Mouse (Mus musculus) lung, postnatal 0 days (tissue): ENCODE measurements around the gene Mob3b. TPM values are rescaled to one million over a fixed set of nuclear protein-coding genes. Genes with fewer than 3 reads are reported as not detected.

ENCODE experiments used
- ATAC-seq: fragments of 200-750 bp; cut with Nextera tagmentation; 2 replicates; pipeline ENCODE4 v1.8.0; 2017; ENCODE audit warnings: moderate library complexity
- DNase-seq: peaks from one replicate; pipeline ENCODE4 v3.0.0-alpha.2; 2016; ENCODE audit warnings: low spot score
- H3K27ac ChIP-seq: fragments of 300-500 bp; sonication (generic); 2 replicates; pipeline ENCODE4 v1.5.1; 2014; ENCODE audit warnings: antibody characterized with exemption, mild to moderate bottlenecking, low read length, mixed read lengths
- H3K27me3 ChIP-seq: fragments of 300-500 bp; sonication (generic); replicated peaks from 2 replicates; pipeline ENCODE4 v1.6.1; 2014; ENCODE audit warnings: low read length, mixed read lengths; ENCODE audit not compliant: insufficient read depth
- H3K36me3 ChIP-seq: fragments of 300-500 bp; sonication (generic); 2 replicates; pipeline ENCODE4 v1.6.1; 2014; ENCODE audit warnings: low read length, mixed read lengths; ENCODE audit not compliant: insufficient read depth
- H3K4me1 ChIP-seq: fragments of 300-500 bp; sonication (generic); 2 replicates; pipeline ENCODE4 v1.6.1; 2014; ENCODE audit warnings: antibody characterized with exemption, low read depth, low read length, mixed read lengths; ENCODE audit not compliant: insufficient read depth
- H3K4me2 ChIP-seq: fragments of 300-500 bp; sonication (generic); replicated peaks from 2 replicates; pipeline ENCODE4 v1.6.1; 2014; ENCODE audit warnings: low read depth, mild to moderate bottlenecking, low read length, moderate library complexity, mixed read lengths
- H3K4me3 ChIP-seq: fragments of 300-500 bp; sonication (generic); 2 replicates; pipeline ENCODE4 v1.5.1; 2014; ENCODE audit warnings: low read depth, low read length
- H3K9ac ChIP-seq: fragments of 300-500 bp; sonication (generic); replicated peaks from 2 replicates; pipeline ENCODE4 v1.6.1; 2014; ENCODE audit warnings: low read depth, mild to moderate bottlenecking
- H3K9me3 ChIP-seq: fragments of 300-500 bp; sonication (generic); 2 replicates; pipeline ENCODE4 v1.6.1; 2016; ENCODE audit warnings: low read length, mixed read lengths
- CTCF ChIP-seq: IDR thresholded peaks from 2 replicates; pipeline ENCODE4 v1.5.1; 2016; ENCODE audit warnings: antibody characterized with exemption, mild to moderate bottlenecking
- EP300 ChIP-seq: IDR thresholded peaks from 2 replicates; pipeline ENCODE4 v1.6.1; 2016; ENCODE audit warnings: antibody characterized with exemption, mild to moderate bottlenecking, control low read depth
- WGBS: fragments of 180-500 bp; shearing (Covaris S2); extraction: QIAGEN DNeasy Blood & Tissue Kit; methylation state at CpG from one replicate; pipeline ENCODE4 v1.1.7; 2014; 5-methylcytosine and 5-hydroxymethylcytosine counted together
- polyA plus RNA-seq: library from polyadenylated mRNA; unstranded; fragments of >200 nt; fragmentation: Nextera tagmentation; extraction: Ambion mirVana; gene quantifications from 2 replicates; pipeline ENCODE4 v1.2.1, GENCODE M21; 2015

The Mob3b gene
- polyA plus RNA-seq, 1 experiment from 2014 or later: 14.7 TPM

DNA sequence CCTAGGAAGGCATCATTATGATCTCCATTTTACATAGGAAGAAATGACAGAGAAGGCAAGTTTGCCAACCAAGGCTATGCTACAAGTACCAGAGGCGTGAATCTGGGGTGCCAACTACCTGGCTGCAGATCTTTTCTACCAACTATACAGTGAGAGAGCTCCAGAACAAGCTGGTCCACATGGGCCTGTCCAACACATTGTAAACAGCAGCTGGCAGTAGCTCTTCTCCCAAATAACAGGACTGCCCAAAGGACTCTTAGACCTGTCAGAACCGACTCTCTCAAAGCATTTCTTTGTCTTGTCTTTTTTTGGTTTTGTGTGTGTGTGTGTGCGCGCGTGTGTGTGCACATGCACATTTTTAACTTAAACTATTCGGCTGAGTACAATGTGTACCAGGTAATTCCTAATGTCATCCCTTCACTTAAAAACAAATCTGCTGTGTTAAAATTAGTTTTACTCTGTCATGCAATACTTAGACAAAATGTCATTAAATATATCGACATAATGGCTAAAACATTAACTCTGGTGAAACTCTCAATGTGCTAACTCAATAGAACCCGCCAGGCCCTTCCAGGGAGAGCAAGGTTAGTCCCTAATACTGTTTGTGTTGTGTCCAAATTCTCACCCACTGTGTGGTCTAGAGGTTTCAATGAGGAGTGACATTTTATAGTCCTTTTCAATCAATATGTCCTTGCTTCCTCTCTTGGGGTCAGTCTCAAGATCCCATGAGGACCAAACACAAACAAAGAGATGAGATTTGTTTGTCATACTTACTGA lies 153.5 kb downstream of the Mob3b start:
- no peak for TF ChIP-seq EP300
- no peaks in the 10 kb centered on the region for H3K9me3 ChIP-seq
- 92% methylated on average over 8 of the region's 8 CpGs for WGBS
- H3K27me3 ChIP-seq: no peaks in the 10 kb centered on the region
- no peak overlapping the region for H3K27ac ChIP-seq
- no peak overlapping the region for H3K9ac ChIP-seq
- no peaks in the 10 kb centered on the region for H3K36me3 ChIP-seq
- no peak overlapping the region for H3K4me3 ChIP-seq
- DNase-seq (no peak), ATAC-seq (no peak)
- H3K4me2 ChIP-seq: no peak overlapping the region
- no peaks in the 10 kb centered on the region; the same call in 1 of the 2 replicates for H3K4me1 ChIP-seq

DNA sequence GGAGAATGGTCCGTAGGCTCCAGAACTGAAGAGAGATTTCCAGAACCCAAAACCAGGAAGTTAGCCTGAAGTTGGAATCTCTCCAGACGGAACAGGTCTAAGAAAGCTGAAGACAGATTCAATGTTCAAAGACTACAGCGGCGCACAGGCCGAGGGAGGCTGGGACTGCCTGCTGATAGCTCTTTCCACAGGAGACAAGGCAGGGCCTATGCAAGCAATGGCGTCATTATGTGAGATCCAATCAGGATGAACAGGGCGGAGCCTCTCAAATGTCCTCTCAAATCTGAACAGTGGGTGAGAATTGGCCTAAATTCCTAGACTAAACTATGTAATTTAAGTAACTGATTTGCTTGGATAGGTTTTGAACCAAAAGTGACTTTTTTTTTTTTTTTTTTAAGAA lies 160.7 kb downstream of the Mob3b start:
- Histone ChIP-seq H3K36me3 (no peaks in the 10 kb centered on the region), H3K27ac (no peak overlapping the region), H3K4me2 (no peak overlapping the region), H3K9ac (no peak overlapping the region), H3K4me1 (no peaks in the 10 kb centered on the region), H3K9me3 (no peaks in the 10 kb centered on the region), H3K27me3 (no peaks in the 10 kb centered on the region), H3K4me3 (no peak overlapping the region)
- TF ChIP-seq EP300 (no peak), CTCF (no peak)
- DNase-seq (no peak), ATAC-seq (no peak)
- WGBS: 86% methylated on average over 7 of the region's 7 CpGs

DNA sequence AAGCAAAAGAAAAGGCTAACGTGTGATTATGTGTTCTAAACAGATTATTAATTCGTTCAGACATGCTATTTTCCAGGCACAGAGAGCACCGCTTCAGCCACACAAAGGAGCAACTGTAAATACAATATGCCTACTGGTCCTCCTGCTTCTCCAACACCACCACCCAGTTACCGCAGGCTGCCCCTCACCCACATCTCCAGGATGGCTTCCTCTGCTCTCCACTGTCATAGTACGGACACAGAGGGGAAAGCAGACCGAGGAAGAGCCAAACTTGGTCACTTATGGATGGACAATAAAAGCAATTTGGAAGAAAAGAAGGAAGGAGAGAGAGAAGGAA lies 163.7 kb downstream of the Mob3b start:
- no peak overlapping the region for H3K4me3 ChIP-seq
- no peak for ATAC-seq
- no peak overlapping the region for H3K27ac ChIP-seq

DNA sequence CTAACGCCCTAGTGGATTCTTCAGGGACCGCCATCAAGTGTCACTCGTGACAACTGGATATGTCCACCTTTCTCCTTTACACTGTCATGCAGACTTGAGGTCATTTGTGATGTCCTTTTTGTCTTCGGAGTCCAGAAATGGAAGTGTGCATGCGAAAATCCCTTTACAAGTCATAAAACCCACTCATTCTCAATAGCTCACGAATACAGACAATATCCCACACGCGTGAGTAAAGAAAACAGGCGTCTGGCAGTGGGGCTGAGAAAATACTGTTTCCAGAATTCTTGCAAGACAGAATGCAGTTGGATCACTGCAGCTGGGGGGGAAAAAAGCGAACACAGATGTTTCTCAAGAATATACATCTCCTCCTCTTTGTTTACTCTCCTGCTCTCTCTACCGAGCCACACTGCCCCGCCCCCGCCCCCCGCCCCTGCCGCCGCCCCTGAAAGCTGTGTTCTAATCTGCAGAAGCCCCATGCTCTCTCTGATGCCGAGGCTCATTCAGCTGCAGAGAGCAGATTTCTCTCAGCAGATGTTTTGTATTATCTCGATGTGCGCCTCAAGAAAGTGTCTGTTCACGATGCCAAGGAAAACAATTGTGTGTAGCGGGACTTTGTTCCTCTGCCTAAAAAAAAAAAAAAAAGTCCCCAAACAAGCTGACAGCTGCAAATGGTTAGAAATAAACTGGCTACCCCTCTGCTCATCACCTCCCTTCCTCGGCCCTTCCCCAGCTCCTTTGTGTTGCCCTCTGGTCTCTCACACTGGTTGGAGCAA lies 164.2 kb downstream of the Mob3b start:
- H3K27ac ChIP-seq: no peak overlapping the region
- no peaks in the 10 kb centered on the region for H3K36me3 ChIP-seq
- H3K27me3 ChIP-seq: no peaks in the 10 kb centered on the region
- no peak overlapping the region for H3K9ac ChIP-seq
- 33% methylated on average over 22 of the region's 22 CpGs for WGBS
- ATAC-seq (peak; percentile 70), DNase-seq (peak; percentile 72)
- TF ChIP-seq EP300 (0 out of 2 replicates have a peak, but pooled peaks have one; percentile 16), CTCF (no peak)
- no peaks in the 10 kb centered on the region for H3K9me3 ChIP-seq
- no peak overlapping the region for H3K4me2 ChIP-seq
- no peaks in the 10 kb centered on the region for H3K4me1 ChIP-seq
- no peak overlapping the region for H3K4me3 ChIP-seq

More for the DNA sequence above, 163.7 kb downstream of the Mob3b start:
- Histone ChIP-seq H3K4me1 (no peaks in the 10 kb centered on the region), H3K4me2 (no peak overlapping the region; the same call in 1 of the 2 replicates), H3K36me3 (no peaks in the 10 kb centered on the region), H3K9ac (no peak overlapping the region), H3K27me3 (no peaks in the 10 kb centered on the region), H3K9me3 (no peaks in the 10 kb centered on the region)
- 51% methylated on average over 6 of the region's 6 CpGs for WGBS
- no peak for TF ChIP-seq CTCF
- TF ChIP-seq EP300: 0 out of 2 replicates have a peak, but pooled peaks have one; percentile 11
- DNase-seq: no peak

DNA sequence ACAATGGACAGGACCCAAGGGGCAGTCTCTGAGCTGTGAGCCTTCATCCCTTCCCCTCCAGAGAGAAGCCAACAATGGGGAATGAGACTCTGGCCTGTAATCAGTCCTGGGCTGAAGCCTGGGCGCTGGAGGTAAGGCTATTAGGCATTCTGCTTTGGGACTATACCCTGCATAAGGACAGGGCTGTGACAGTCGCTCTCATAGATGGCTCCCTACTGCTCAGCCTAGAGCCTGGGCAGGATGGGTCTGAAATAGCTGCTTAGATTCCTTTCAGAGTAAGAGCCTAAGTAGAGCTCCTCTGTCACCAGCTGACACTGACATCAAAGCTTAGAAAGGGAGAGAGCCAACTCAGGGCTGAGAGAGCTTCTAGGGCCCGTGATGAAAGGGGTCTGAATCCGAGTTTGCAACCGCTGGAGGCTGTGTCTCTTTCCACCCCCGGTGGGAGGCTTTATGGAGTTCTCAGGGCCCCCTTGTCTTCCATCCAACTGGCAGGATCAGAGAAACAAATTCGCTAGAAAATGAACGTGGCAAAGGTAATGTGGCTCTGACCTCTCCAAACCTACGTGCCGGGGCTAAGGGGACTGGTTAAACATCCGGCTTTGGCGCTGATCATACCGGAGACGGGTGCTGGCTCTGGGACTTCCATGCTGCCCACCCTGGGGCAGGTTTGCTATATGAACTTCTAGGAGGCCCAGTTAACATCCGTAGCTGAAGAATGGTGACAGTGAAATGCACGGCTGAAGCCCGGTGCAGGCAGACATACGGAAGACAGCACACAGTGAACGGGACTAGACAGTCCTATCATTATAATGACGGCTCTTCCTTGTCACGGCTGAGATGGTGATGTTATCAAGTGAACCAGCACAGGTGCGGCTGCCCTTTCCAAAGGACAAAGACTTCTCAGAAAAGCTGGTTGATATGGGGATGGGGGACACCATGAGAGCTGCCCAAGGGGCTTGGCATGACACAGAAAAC lies 165.1 kb downstream of the Mob3b start:
- TF ChIP-seq CTCF: no peak
- TF ChIP-seq EP300: no peak
- Histone ChIP-seq H3K9me3 (no peaks in the 10 kb centered on the region), H3K27ac (no peak overlapping the region), H3K27me3 (no peaks in the 10 kb centered on the region), H3K9ac (no peak overlapping the region), H3K4me2 (no peak overlapping the region), H3K4me3 (no peak overlapping the region), H3K4me1 (no peaks in the 10 kb centered on the region), H3K36me3 (no peaks in the 10 kb centered on the region)
- DNase-seq: no peak
- 58% methylated on average over 22 of the region's 22 CpGs for WGBS
- ATAC-seq: no peak; the same call in 1 of the 2 replicates
